Mouse (Mus musculus) limb, embryonic 14.5 days (tissue): ENCODE measurements around the gene Ccdc116. TPM values are rescaled to one million over a fixed set of nuclear protein-coding genes. Genes with fewer than 3 reads are reported as not detected.

Experiments used
- ATAC-seq: fragments of 200-750 bp; cut with Nextera tagmentation; 2 replicates; pipeline ENCODE4 v1.8.0; 2017; ENCODE audit warnings: low read depth, moderate number of reproducible peaks, moderate TSS enrichment; ENCODE audit not compliant: low FRiP score
- DNase-seq: peaks from one replicate; pipeline ENCODE4 v3.0.0-alpha.2; 2015; ENCODE audit warnings: low spot score
- H3K27ac ChIP-seq: fragments of 300-500 bp; sonication (generic); replicated peaks from 2 replicates; pipeline ENCODE4 v1.5.1; 2014; ENCODE audit warnings: low read depth, mild to moderate bottlenecking, low read length, moderate library complexity, mixed read lengths
- H3K27me3 ChIP-seq: fragments of 300-500 bp; sonication (generic); 2 replicates; pipeline ENCODE4 v1.6.1; 2014; ENCODE audit warnings: low read length, mixed read lengths; ENCODE audit not compliant: control insufficient read depth, insufficient read depth
- H3K36me3 ChIP-seq: fragments of 300-500 bp; sonication (generic); 2 replicates; pipeline ENCODE4 v1.6.1; 2014; ENCODE audit warnings: mild to moderate bottlenecking, low read length, moderate library complexity, mixed read lengths; ENCODE audit not compliant: control insufficient read depth, insufficient read depth
- H3K4me1 ChIP-seq: fragments of 300-500 bp; sonication (generic); 2 replicates; pipeline ENCODE4 v1.6.1; 2014; ENCODE audit warnings: antibody characterized with exemption, low read length, mixed read lengths; ENCODE audit not compliant: control insufficient read depth, insufficient read depth
- H3K4me2 ChIP-seq: fragments of 300-500 bp; sonication (generic); replicated peaks from 2 replicates; pipeline ENCODE4 v1.6.1; 2014; ENCODE audit warnings: low read depth, mild to moderate bottlenecking, low read length, moderate library complexity; ENCODE audit not compliant: severe bottlenecking
- H3K4me3 ChIP-seq: fragments of 300-500 bp; sonication (generic); replicated peaks from 2 replicates; pipeline ENCODE4 v1.5.1; 2014; ENCODE audit warnings: low read length
- H3K9ac ChIP-seq: fragments of 300-500 bp; sonication (generic); 2 replicates; pipeline ENCODE4 v1.6.1; 2014; ENCODE audit warnings: mild to moderate bottlenecking, low read depth, low read length, moderate library complexity; ENCODE audit not compliant: severe bottlenecking
- H3K9me3 ChIP-seq: fragments of 300-500 bp; sonication (generic); 2 replicates; pipeline ENCODE4 v1.6.1; 2016; ENCODE audit warnings: low read length; ENCODE audit not compliant: control insufficient read depth
- POLR2A ChIP-seq: fragments of 200-500 bp; IDR thresholded peaks from 2 replicates; pipeline ENCODE4 v1.8.0; 2012; ENCODE audit warnings: inconsistent platforms, mild to moderate bottlenecking, moderate library complexity, borderline replicate concordance; ENCODE audit not compliant: insufficient read depth, insufficient read length; ENCODE audit errors: extremely low read depth
- WGBS: fragments of 180-500 bp; shearing (Covaris S2); extraction: QIAGEN DNeasy Blood & Tissue Kit; methylation state at CpG from one replicate; pipeline ENCODE4 v1.1.7; 2014; 5-methylcytosine and 5-hydroxymethylcytosine counted together
- polyA plus RNA-seq, 2 experiments: library from polyadenylated mRNA; depleted of rRNA in 1 of 2; stranded (reverse) in 1 of 2; unstranded in 1 of 2; fragments of >200 nt; fragmentation: Nextera tagmentation in 1 of 2; extraction: Ambion mirVana in 1 of 2; gene quantifications; 2 replicates each; pipeline versions ENCODE4 v1.2.1 to v1.2.3; 2012 to 2014

Ccdc116 gene
- polyA plus RNA-seq (2012; rRNA removed) (2.7 and 3.5 TPM in 2 replicates), polyA plus RNA-seq (2014; fragmentation: Nextera tagmentation; extraction: Ambion mirVana) (0.54 and 0.94 TPM in 2 replicates)

- DNase-seq (peak; percentile 92), ATAC-seq (peak; percentile 87)
- H3K4me1 ChIP-seq, result peaks cover 7% of the 10 kb centered on the region
- peaks cover 11% of the 10 kb centered on the region for H3K36me3 ChIP-seq
- H3K9ac ChIP-seq, result peak within 1 kb of the TSS; percentile 52
- H3K27me3 ChIP-seq, result 0 out of 2 replicates have a peak, but pooled peaks cover 7% of the 10 kb centered on the region
- H3K9me3 ChIP-seq, result no peaks in the 10 kb centered on the region
- under 1% methylated on average over 30 of the region's 34 CpGs for WGBS
- H3K4me2 ChIP-seq, result peak within 1 kb of the TSS; percentile 100
- H3K27ac ChIP-seq, result no peak within 1 kb of the TSS
- H3K4me3 ChIP-seq, result peak within 1 kb of the TSS; percentile 60
- no peak for TF ChIP-seq POLR2A
Observed at GRCm38 (mm10) chr16:17146772-17147235, at the start of gene Ccdc116. TSS of gene Ccdc116 (minus strand) at chr16:17147229.

- peaks cover 2% of the 10 kb centered on the region; the same call in 1 of the 2 replicates for H3K4me1 ChIP-seq
- no peak overlapping the region for H3K9ac ChIP-seq
Observed at GRCm38 (mm10) chr16:17193823-17194222, 46.8 kb upstream of the Ccdc116 start.

GRCm38 (mm10) chr16:17185475-17185874 is 38.4 kb upstream of the Ccdc116 start:
- Histone ChIP-seq H3K4me3 (no peak overlapping the region), H3K27me3 (no peaks in the 10 kb centered on the region), H3K9me3 (no peaks in the 10 kb centered on the region), H3K4me2 (no peak overlapping the region), H3K4me1 (no peaks in the 10 kb centered on the region), H3K36me3 (peaks cover 14% of the 10 kb centered on the region), H3K9ac (no peak overlapping the region), H3K27ac (no peak overlapping the region)
- ATAC-seq, result no peak
- no peak for DNase-seq
- TF ChIP-seq POLR2A, result no peak

More at GRCm38 (mm10) chr16:17193823-17194222, 46.8 kb upstream of the Ccdc116 start:
- Histone ChIP-seq H3K4me2 (no peak overlapping the region), H3K9me3 (no peaks in the 10 kb centered on the region), H3K4me3 (no peak overlapping the region), H3K27ac (no peak overlapping the region), H3K27me3 (no peaks in the 10 kb centered on the region), H3K36me3 (peaks cover 15% of the 10 kb centered on the region)
- no peak for TF ChIP-seq POLR2A
- 92% methylated on average over 4 of the region's 4 CpGs for WGBS
- DNase-seq, result no peak
- ATAC-seq, result no peak

GRCm38 (mm10) chr16:17183003-17183402 is 36.0 kb upstream of the Ccdc116 start:
- Histone ChIP-seq H3K27me3 (no peaks in the 10 kb centered on the region), H3K4me1 (no peaks in the 10 kb centered on the region), H3K27ac (no peak overlapping the region), H3K9me3 (no peaks in the 10 kb centered on the region), H3K4me2 (no peak overlapping the region), H3K9ac (no peak overlapping the region), H3K4me3 (no peak overlapping the region), H3K36me3 (peaks cover 14% of the 10 kb centered on the region)
- 77% methylated on average over 3 of the region's 3 CpGs for WGBS
- no peak for TF ChIP-seq POLR2A
- DNase-seq, result no peak
- ATAC-seq, result no peak

GRCm38 (mm10) chr16:17182136-17182535 is 35.1 kb upstream of the Ccdc116 start:
- TF ChIP-seq POLR2A, result no peak
- H3K27me3 ChIP-seq, result no peaks in the 10 kb centered on the region
- ATAC-seq, result no peak
- no peak overlapping the region for H3K4me2 ChIP-seq
- WGBS, result 66% methylated on average over 2 of the region's 2 CpGs
- H3K9me3 ChIP-seq, result no peaks in the 10 kb centered on the region
- H3K36me3 ChIP-seq, result peaks cover 14% of the 10 kb centered on the region
- no peaks in the 10 kb centered on the region for H3K4me1 ChIP-seq
- no peak for DNase-seq
- no peak overlapping the region for H3K4me3 ChIP-seq
- H3K27ac ChIP-seq, result no peak overlapping the region
- H3K9ac ChIP-seq, result no peak overlapping the region
